Mouse (Mus musculus) spleen, adult 10 weeks (tissue): ENCODE measurements around the gene Slc35a3. TPM values are rescaled to one million over a fixed set of nuclear protein-coding genes. Genes with fewer than 3 reads are reported as not detected.

Experiments
- polyA plus RNA-seq: library from polyadenylated mRNA; stranded (reverse); fragments of 350-450 nt; fragmentation: Illumina TruSeq; extraction: RNeasy Lipid Tissue Mini Kit (QIAGEN cat#74804); gene quantifications from one replicate; pipeline ENCODE4 v1.2.3, GENCODE M21; 2015; ENCODE audit warnings: low replicate concordance; ENCODE audit not compliant: insufficient read depth

Slc35a3 gene
- polyA plus RNA-seq: 45.2 TPM

GRCm38 (mm10) chr3:116712436-116712881, at the start of gene Slc35a3:
Slc35a3 (minus strand) TSS chr3:116712831.

DNA sequence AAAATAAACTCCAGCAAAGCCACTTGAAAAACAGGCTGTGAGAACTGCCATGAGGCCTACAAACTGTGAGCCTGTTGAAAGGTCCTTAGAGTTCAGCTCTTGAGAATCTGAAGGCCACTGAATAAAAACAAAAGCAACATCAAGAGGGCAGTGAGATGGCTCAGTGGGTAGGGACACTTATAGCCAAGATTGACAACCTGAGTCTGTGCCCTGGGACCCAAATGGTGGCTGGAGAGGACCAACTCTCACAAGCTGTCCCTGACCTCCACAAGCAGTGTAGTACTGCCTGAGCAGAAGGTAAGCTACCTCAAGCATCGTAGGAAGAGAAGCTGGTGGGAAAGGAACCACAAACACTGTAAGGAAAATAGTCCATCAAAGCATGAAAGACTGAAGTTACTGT, 31.5 kb downstream of the Slc35a3 start, which contains the start of gene Gm43191:
TSS of gene Gm43191 (minus strand) at position 101 of the 400 bp plus-strand sequence.

DNA sequence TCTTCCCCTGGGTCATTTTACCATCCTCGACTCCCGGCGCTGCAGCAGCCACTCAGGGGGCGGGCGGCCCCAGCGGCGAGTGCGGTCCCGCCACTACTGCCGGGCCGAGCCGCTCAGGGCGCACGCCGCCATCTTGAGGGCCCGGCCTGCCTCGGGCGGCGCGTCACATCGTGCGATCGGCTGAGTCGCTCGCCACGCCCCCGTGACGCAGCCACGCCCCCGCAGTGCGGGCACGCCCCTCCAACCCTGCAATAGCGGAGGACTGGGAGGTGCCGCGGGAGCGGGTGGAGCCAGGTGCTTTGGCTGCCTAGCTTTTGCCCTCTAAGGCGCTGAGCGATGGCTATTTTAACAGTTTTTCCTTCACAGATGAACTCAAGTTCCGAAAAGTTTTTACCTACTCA, 50.2 kb downstream of the Slc35a3 start, which contains the start of gene Mfsd14a:
TSS of gene Mfsd14a (minus strand) at position 215 of the 401 bp plus-strand sequence.

Other genes starting within 250 kb of the Slc35a3 start
- 29.3 TPM for gene Rtca, start 204.6 kb downstream of the Slc35a3 start, polyA plus RNA-seq
- 22.3 TPM for gene Dbt, start 199.8 kb downstream of the Slc35a3 start, polyA plus RNA-seq
- gene Lrrc39, start 149.9 kb downstream of the Slc35a3 start, polyA plus RNA-seq: 0.47 TPM
- gene Sass6, start 117.8 kb downstream of the Slc35a3 start, polyA plus RNA-seq: 16.3 TPM
- 48.9 TPM for gene Trmt13, start 98.2 kb downstream of the Slc35a3 start, polyA plus RNA-seq
- gene Mfsd14a, start 50.2 kb downstream of the Slc35a3 start, polyA plus RNA-seq: 82.0 TPM
- not detected for gene Gm43191, start 31.6 kb downstream of the Slc35a3 start, polyA plus RNA-seq
- 11.2 TPM for gene Agl, start 95.3 kb upstream of the Slc35a3 start, polyA plus RNA-seq
- 6.7 TPM for gene Frrs1, start 146.6 kb upstream of the Slc35a3 start, polyA plus RNA-seq